Mouse (Mus musculus) heart, postnatal 0 days (tissue): ENCODE measurements around the gene Cstb.

Source experiments
- CTCF ChIP-seq: IDR thresholded peaks from 2 replicates; pipeline ENCODE4 v1.5.1; 2016; ENCODE audit warnings: antibody characterized with exemption, control low read depth, low read depth
- EP300 ChIP-seq: IDR thresholded peaks from 2 replicates; pipeline ENCODE4 v1.6.1; 2016; ENCODE audit warnings: antibody characterized with exemption, low read depth

GRCm38 (mm10) chr10:78466647-78467046 is 41.2 kb downstream of the Cstb start:
- no peak for TF ChIP-seq CTCF
- no peak for TF ChIP-seq EP300
